Mouse (Mus musculus) G1E-ER4 (cell line): Measurements from ENCODE around the gene Pramef12. TPM values are rescaled to one million over a fixed set of nuclear protein-coding genes. Genes with fewer than 3 reads are reported as not detected.
"Not testable (repeated sequence)": the region's sequence is repeated elsewhere in the genome, so short reads cannot be mapped to it uniquely, and the experiment has no call there.

Experiments
- GATA1 ChIP-seq: IDR thresholded peaks from one replicate; pipeline ENCODE4 v1.8.0; 2012; ENCODE audit warnings: low read length, inconsistent platforms
- polyA plus RNA-seq: library from polyadenylated mRNA; stranded (reverse); fragments of >175 nt; gene quantifications from 2 replicates; pipeline ENCODE4 v1.2.3, GENCODE M21; 2012

The Pramef12 gene
- polyA plus RNA-seq: not detected in 2 replicates

- no peak for TF ChIP-seq GATA1
These were observed at the start of gene Pramef12 for GRCm38 (mm10) chr4:144408290-144408689. Pramef12 (minus strand) TSS chr4:144408464.

- TF ChIP-seq GATA1: no peak
These were observed 45.0 kb upstream of the Pramef12 start, which contains the start of gene Gm9944 for GRCm38 (mm10) chr4:144453217-144453616. Gm9944 (minus strand) TSS chr4:144453317.

- no peak for TF ChIP-seq GATA1
These were observed 40.3 kb upstream of the Pramef12 start for GRCm38 (mm10) chr4:144448546-144448945.

DNA sequence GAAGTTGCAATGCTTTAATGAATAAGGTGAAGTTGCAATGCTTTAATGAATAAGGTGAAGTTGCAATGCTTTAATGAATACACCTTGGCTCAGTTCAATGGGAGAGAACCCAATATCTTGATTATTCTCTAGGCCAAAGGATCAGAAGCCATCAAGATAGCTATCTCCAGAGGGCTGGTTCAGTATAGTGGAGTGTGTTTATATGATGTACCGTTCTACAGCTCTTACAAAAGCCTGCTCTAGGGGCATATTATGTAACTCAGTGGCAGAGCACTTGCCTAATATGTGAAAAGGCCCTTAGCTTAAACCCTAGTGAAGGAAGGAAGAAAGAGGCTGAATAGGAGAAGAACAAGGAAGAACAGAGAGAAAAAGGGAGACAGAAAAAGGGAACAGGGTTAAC, 33.3 kb upstream of the Pramef12 start:
- no peak for TF ChIP-seq GATA1

- no peak for TF ChIP-seq GATA1
These were observed 32.8 kb upstream of the Pramef12 start for GRCm38 (mm10) chr4:144441095-144441494.

DNA sequence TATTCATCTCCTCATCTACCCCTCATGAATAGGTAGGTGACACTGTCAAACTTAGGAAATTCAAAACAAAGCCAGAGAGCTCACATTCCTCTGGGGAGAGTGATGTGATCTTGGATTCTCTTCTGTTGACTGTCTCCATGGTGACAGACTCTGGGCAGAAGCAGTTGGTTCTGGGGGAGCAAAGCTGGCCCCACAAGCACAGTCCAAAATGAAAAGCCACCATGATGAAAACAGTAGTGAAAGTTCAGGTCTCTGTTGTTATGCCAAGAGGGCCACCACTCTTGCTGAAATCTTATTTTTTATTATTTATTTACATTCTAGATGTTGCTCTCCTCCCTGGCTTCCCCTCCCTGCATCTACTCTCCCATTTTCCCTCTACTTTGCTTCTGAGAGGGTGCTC, 30.4 kb upstream of the Pramef12 start, which contains the start of gene 1700012P22Rik:
TSS of gene 1700012P22Rik (minus strand) at position 101 of the 400 bp plus-strand sequence.
- TF ChIP-seq GATA1: no peak

- TF ChIP-seq GATA1: no peak
These were observed 25.0 kb upstream of the Pramef12 start for GRCm38 (mm10) chr4:144433216-144433615.

DNA sequence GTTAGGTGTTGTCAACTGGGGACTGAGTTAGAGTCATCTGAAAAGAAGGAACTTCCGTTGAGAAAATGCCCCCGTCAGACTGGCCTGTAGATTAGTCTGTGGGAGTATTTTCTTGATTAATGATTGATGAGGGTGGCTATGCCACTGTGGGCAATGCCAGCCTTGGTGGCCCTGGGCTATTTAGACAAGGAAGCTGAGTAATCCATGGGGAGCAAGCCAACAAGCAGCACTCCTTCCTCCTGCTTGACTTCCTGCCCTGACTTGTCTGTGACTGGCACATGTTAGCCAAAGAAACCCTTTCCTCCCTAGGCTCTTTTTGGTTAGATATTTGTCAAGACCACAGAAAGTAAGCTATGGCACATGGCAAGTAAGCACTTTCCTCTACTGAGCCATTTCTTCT, 22.5 kb upstream of the Pramef12 start:
- TF ChIP-seq GATA1: no peak

- no peak for TF ChIP-seq GATA1
These were observed 20.6 kb upstream of the Pramef12 start for GRCm38 (mm10) chr4:144428868-144429267.

GRCm38 (mm10) chr4:144424590-144424989, 16.3 kb upstream of the Pramef12 start:
- no peak for TF ChIP-seq GATA1

DNA sequence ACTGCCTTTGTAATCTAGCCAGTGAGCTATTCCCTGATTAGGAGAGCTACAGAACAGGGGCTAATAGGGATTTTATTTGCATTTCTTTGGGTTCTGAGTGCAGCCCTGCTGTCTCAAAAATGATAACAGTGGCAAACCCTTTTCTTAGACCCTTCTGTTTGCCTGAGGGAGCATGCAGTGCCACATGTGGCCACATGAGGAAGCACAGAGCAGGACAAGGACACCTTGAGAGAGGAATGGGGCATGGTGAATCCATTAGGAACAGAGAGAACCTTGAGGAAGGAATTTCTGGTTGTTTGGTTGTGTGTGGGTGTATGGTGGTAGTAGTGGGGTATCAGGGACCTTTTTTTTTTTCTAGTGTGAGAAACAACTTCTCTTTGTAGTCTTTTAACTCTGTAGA, 12.4 kb upstream of the Pramef12 start:
- no peak for TF ChIP-seq GATA1

DNA sequence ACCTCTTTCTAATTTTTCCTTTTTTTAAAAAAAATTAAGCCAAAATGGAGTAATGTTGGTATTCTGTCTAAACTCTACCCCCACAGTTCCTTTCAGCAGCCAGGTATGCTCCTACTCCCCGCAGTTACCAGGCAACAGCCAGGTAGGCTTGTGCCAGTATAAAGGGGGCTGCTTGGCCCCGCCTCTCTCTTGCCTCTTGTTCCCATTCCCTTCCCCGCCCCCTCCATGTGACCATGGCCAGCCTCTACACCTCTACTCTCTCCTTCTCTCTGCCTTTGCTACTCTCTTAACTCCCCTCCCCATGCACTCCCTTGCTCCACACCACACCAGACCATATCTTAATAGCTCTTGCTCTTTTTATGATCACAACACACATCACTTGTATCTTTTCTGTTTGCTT, 2.0 kb downstream of the Pramef12 start:
- TF ChIP-seq GATA1: no peak

DNA sequence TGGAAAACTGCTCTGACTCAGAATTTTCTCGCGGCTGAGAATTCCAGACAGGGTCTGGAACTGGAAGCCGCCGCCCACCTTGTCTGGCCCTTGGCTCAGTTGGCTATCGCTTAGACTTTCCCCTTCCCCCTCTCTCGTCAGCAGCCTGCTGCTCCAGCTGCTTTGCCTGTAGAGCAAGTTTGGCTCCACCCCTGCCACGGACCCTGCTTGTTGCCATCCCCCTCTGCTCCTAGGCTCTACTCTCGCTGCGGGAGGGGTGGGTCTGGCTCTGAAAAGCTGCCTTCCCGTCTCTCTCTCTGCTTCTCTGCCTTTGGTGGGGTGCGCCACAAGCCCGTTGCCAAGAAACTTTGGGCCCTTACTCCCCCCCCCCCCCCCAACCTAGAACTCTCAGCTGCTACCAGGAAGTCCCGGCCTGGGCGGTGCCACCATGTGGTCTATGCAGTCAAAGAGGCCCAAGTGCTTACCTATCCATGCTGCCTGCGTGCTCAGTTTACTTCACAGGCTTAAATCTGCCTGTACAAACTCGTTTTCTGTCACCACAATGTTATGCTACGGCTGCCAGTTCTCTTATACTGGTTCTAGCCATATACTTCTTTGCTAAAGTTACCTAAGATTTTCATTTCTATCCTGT, 3.7 kb downstream of the Pramef12 start:
- TF ChIP-seq GATA1: no peak

- no peak for TF ChIP-seq GATA1
These were observed 5.6 kb downstream of the Pramef12 start for GRCm38 (mm10) chr4:144402712-144403111.

DNA sequence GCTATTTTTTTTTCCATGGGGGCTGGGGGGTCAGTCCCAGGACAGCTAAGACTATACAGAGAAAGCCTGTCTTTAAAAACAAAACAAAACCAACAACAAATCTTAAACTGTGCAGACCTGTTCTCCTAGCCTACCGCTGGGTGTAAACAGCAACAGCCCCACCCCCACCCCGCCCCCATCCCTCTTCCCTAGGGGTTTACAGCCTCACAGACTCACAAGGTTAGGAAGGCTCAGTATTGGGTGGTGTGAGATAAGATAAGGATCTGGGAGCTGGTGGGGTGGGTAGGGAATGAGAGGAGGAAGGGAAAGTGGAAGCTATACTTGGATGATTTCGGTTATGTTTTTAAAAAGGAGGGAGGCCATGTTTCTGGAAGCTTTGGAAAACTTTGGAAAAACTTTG, 11.9 kb downstream of the Pramef12 start:
- no peak for TF ChIP-seq GATA1

GRCm38 (mm10) chr4:144377911-144378310, 30.4 kb downstream of the Pramef12 start, which contains the start of gene Pramef20:
Pramef20 (minus strand) TSS chr4:144377933.
- no peak for TF ChIP-seq GATA1

GRCm38 (mm10) chr4:144357642-144358041, 50.6 kb downstream of the Pramef12 start, which contains the start of gene Gm13119:
Gm13119 (plus strand) TSS chr4:144357942.
- not testable (repeated sequence) for TF ChIP-seq GATA1

Other genes with a start within 250 kb of the Pramef12 start
- gene Oog3, start 245.8 kb downstream of the Pramef12 start, polyA plus RNA-seq: not detected in 2 replicates
- not detected in 2 replicates for gene Oog2, start 217.7 kb downstream of the Pramef12 start, polyA plus RNA-seq
- gene C87977, start 195.1 kb downstream of the Pramef12 start, polyA plus RNA-seq: not detected in 2 replicates
- gene Pramel5, start 128.0 kb downstream of the Pramef12 start, polyA plus RNA-seq: not detected in 2 replicates
- not detected in 2 replicates for gene Gm13128, start 78.2 kb downstream of the Pramef12 start, polyA plus RNA-seq
- not detected in 2 replicates for gene Gm13119, start 50.5 kb downstream of the Pramef12 start, polyA plus RNA-seq
- not detected in 2 replicates for gene Pramef20, start 30.5 kb downstream of the Pramef12 start, polyA plus RNA-seq
- not detected in 2 replicates for gene 1700012P22Rik, start 30.3 kb upstream of the Pramef12 start, polyA plus RNA-seq
- gene Gm9944, start 44.9 kb upstream of the Pramef12 start, polyA plus RNA-seq: not detected in 2 replicates
- gene Aadacl3, start 55.3 kb upstream of the Pramef12 start, polyA plus RNA-seq: not detected in 2 replicates
- not detected in 2 replicates for gene 9430007A20Rik, start 111.4 kb upstream of the Pramef12 start, polyA plus RNA-seq
- not detected in 2 replicates for gene Gm13124, start 156.7 kb upstream of the Pramef12 start, polyA plus RNA-seq
- gene Aadacl4, start 205.2 kb upstream of the Pramef12 start, polyA plus RNA-seq: not detected in 2 replicates